Comparison of ENCODE assay signal across 13 mouse cellular contexts in genomic region chr2:118638686-118639085, GRCm38 (mm10). TPM values are rescaled to one million over a fixed set of nuclear protein-coding genes. Genes with fewer than 3 reads are reported as not detected.
DNase-seq lines count a peak whose midpoint lies in the region; ATAC-seq and TF ChIP-seq lines count a peak whose summit lies in the region.
"Had no signal": no experiment of that assay in that cellular context is flagged by ENCODE, and none has a peak within 500 bp of the region (broad histone marks: within the 10 kb centered on the region; RNA-seq: fewer than 3 reads in every experiment).

No protein-coding gene starts in this region.

- no peak overlapping the region for H3K4me3 ChIP-seq in heart, embryonic 10.5 days
- no peak overlapping the region for H3K4me3 ChIP-seq in hindbrain, embryonic 15.5 days
- H3K4me3 ChIP-seq in hindbrain, embryonic 11.5 days (ENCODE audit: low read depth, low read length) = no peak overlapping the region
- no peak overlapping the region for H3K4me3 ChIP-seq in midbrain, embryonic 15.5 days
- no peak overlapping the region for H3K4me3 ChIP-seq in midbrain, postnatal 0 days (ENCODE audit: low read depth, low read length)
- H3K4me3 ChIP-seq in midbrain, embryonic 16.5 days (ENCODE audit: low read depth, low read length) = no peak overlapping the region
- H3K4me3 ChIP-seq: embryonic facial prominence, embryonic 10.5 days; forebrain, embryonic 15.5 days; hindbrain, embryonic 12.5 days; limb, embryonic 13.5 days had no signal

- H3K9ac ChIP-seq in hindbrain, embryonic 15.5 days = no peak overlapping the region
- no peak overlapping the region for H3K9ac ChIP-seq in hindbrain, embryonic 11.5 days (ENCODE audit: low read depth, low read length)
- H3K9ac ChIP-seq in midbrain, embryonic 15.5 days = no peak overlapping the region
- H3K9ac ChIP-seq in midbrain, postnatal 0 days (replicated peaks; ENCODE audit: low read length, poor library complexity, severe bottlenecking) = no peak overlapping the region
- no peak overlapping the region for H3K9ac ChIP-seq in midbrain, embryonic 16.5 days (ENCODE audit: low read depth, low read length)
- H3K9ac ChIP-seq: forebrain, embryonic 15.5 days; hindbrain, embryonic 12.5 days; limb, embryonic 13.5 days; liver, embryonic 14.5 days had no signal

- 84% methylated on average over 8 of the region's 8 CpGs for WGBS in heart, embryonic 10.5 days
- 95% methylated on average over 8 of the region's 8 CpGs for WGBS in hindbrain, embryonic 15.5 days
- 97% methylated on average over 8 of the region's 8 CpGs for WGBS in hindbrain, embryonic 11.5 days
- WGBS in midbrain, embryonic 15.5 days = 94% methylated on average over 8 of the region's 8 CpGs
- 92% methylated on average over 8 of the region's 8 CpGs for WGBS in midbrain, postnatal 0 days
- 95% methylated on average over 8 of the region's 8 CpGs for WGBS in midbrain, embryonic 16.5 days

- H3K36me3 ChIP-seq in heart, embryonic 10.5 days = peaks cover 96% of the 10 kb centered on the region
- H3K36me3 ChIP-seq in hindbrain, embryonic 15.5 days = no peaks in the 10 kb centered on the region
- peaks cover 6% of the 10 kb centered on the region; the same call in 1 of the 2 replicates for H3K36me3 ChIP-seq in hindbrain, embryonic 11.5 days (ENCODE audit: control insufficient read depth, insufficient read depth, low read length)
- H3K36me3 ChIP-seq in midbrain, embryonic 15.5 days (replicated peaks) = no peaks in the 10 kb centered on the region
- no peaks in the 10 kb centered on the region for H3K36me3 ChIP-seq in midbrain, postnatal 0 days (ENCODE audit: insufficient read depth, low read length)
- no peaks in the 10 kb centered on the region for H3K36me3 ChIP-seq in midbrain, embryonic 16.5 days (ENCODE audit: control insufficient read depth, insufficient read depth, low read length)

- H3K4me1 ChIP-seq in heart, embryonic 10.5 days = peaks cover 7% of the 10 kb centered on the region; the same call in 1 of the 2 replicates
- H3K4me1 ChIP-seq in hindbrain, embryonic 15.5 days (replicated peaks) = no peaks in the 10 kb centered on the region
- H3K4me1 ChIP-seq in hindbrain, embryonic 11.5 days (replicated peaks; ENCODE audit: control insufficient read depth, insufficient read depth, low read length) = no peaks in the 10 kb centered on the region
- H3K4me1 ChIP-seq in midbrain, embryonic 15.5 days = no peaks in the 10 kb centered on the region
- H3K4me1 ChIP-seq in midbrain, postnatal 0 days (ENCODE audit: insufficient read depth, low read length) = no peaks in the 10 kb centered on the region
- no peaks in the 10 kb centered on the region; the same call in 1 of the 2 replicates for H3K4me1 ChIP-seq in midbrain, embryonic 16.5 days (ENCODE audit: control insufficient read depth, insufficient read depth, low read length)
- H3K4me1 ChIP-seq: embryonic facial prominence, embryonic 10.5 days; forebrain, embryonic 15.5 days; hindbrain, embryonic 12.5 days; limb, embryonic 13.5 days had no signal

- H3K9me3 ChIP-seq in heart, embryonic 10.5 days = no peaks in the 10 kb centered on the region
- H3K9me3 ChIP-seq in hindbrain, embryonic 15.5 days = no peaks in the 10 kb centered on the region
- H3K9me3 ChIP-seq in hindbrain, embryonic 11.5 days (ENCODE audit: control insufficient read depth, low read length) = no peaks in the 10 kb centered on the region
- no peaks in the 10 kb centered on the region for H3K9me3 ChIP-seq in midbrain, embryonic 15.5 days
- no peaks in the 10 kb centered on the region for H3K9me3 ChIP-seq in midbrain, postnatal 0 days (ENCODE audit: low read length)
- no peaks in the 10 kb centered on the region for H3K9me3 ChIP-seq in midbrain, embryonic 16.5 days (replicated peaks; ENCODE audit: control insufficient read depth, low read length, poor library complexity, severe bottlenecking)
- H3K9me3 ChIP-seq: embryonic facial prominence, embryonic 10.5 days; forebrain, embryonic 15.5 days; hindbrain, embryonic 12.5 days; limb, embryonic 13.5 days had no signal

- no peak for TF ChIP-seq CTCF in midbrain, postnatal 0 days (IDR thresholded peaks at IDR 0.05)

- ATAC-seq in hindbrain, embryonic 15.5 days (ENCODE audit: low FRiP score, low read depth) = peak; percentile 13; the same call in 1 of the 2 replicates
- no peak for ATAC-seq in hindbrain, embryonic 11.5 days (ENCODE audit: low FRiP score)
- 0 out of 2 replicates have a peak, but pooled peaks have one; percentile 33 for ATAC-seq in midbrain, embryonic 15.5 days (replicated peaks)
- ATAC-seq in midbrain, postnatal 0 days (ENCODE audit: low FRiP score) = no peak
- peak; percentile 29; the same call in 1 of the 2 replicates for ATAC-seq in midbrain, embryonic 16.5 days

- H3K4me2 ChIP-seq in hindbrain, embryonic 15.5 days = no peak overlapping the region
- no peak overlapping the region for H3K4me2 ChIP-seq in hindbrain, embryonic 11.5 days (replicated peaks; ENCODE audit: low read depth, low read length)
- no peak overlapping the region for H3K4me2 ChIP-seq in midbrain, embryonic 15.5 days
- H3K4me2 ChIP-seq in midbrain, postnatal 0 days (ENCODE audit: low read depth, low read length, poor library complexity, severe bottlenecking) = no peak overlapping the region
- no peak overlapping the region for H3K4me2 ChIP-seq in midbrain, embryonic 16.5 days (ENCODE audit: low read length)
- H3K4me2 ChIP-seq: forebrain, embryonic 15.5 days; hindbrain, embryonic 12.5 days; limb, embryonic 13.5 days had no signal

- H3K27ac ChIP-seq in heart, embryonic 10.5 days = no peak overlapping the region
- no peak overlapping the region for H3K27ac ChIP-seq in hindbrain, embryonic 15.5 days (replicated peaks)
- no peak overlapping the region for H3K27ac ChIP-seq in hindbrain, embryonic 11.5 days (ENCODE audit: low read depth, low read length)
- no peak overlapping the region for H3K27ac ChIP-seq in midbrain, embryonic 15.5 days
- no peak overlapping the region for H3K27ac ChIP-seq in midbrain, postnatal 0 days (ENCODE audit: low read depth, low read length)
- H3K27ac ChIP-seq in midbrain, embryonic 16.5 days (ENCODE audit: low read length) = no peak overlapping the region
- H3K27ac ChIP-seq: embryonic facial prominence, embryonic 10.5 days; forebrain, embryonic 15.5 days; hindbrain, embryonic 12.5 days; limb, embryonic 13.5 days; liver, embryonic 14.5 days had no signal

- DNase-seq in heart, adult 9 months (ENCODE audit: low spot score in 2 of 2) = peak; percentile 18 to 26
- no peak for DNase-seq in heart, embryonic 10.5 days (ENCODE audit: low spot score)
- DNase-seq in hindbrain, embryonic 11.5 days (ENCODE audit: low spot score) = no peak
- no peak for DNase-seq in midbrain, postnatal 0 days (ENCODE audit: low spot score)

- H3K27me3 ChIP-seq in heart, embryonic 10.5 days (ENCODE audit: insufficient read depth, poor library complexity, severe bottlenecking) = no peaks in the 10 kb centered on the region
- H3K27me3 ChIP-seq in hindbrain, embryonic 15.5 days = no peaks in the 10 kb centered on the region
- H3K27me3 ChIP-seq in hindbrain, embryonic 11.5 days (ENCODE audit: control insufficient read depth, insufficient read depth, low read length) = no peaks in the 10 kb centered on the region
- H3K27me3 ChIP-seq in midbrain, embryonic 15.5 days (replicated peaks) = no peaks in the 10 kb centered on the region
- H3K27me3 ChIP-seq in midbrain, postnatal 0 days (ENCODE audit: insufficient read depth, low read length) = no peaks in the 10 kb centered on the region
- H3K27me3 ChIP-seq in midbrain, embryonic 16.5 days (ENCODE audit: control insufficient read depth, insufficient read depth, low read depth, low read length) = no peaks in the 10 kb centered on the region
- H3K27me3 ChIP-seq: forebrain, embryonic 15.5 days; hindbrain, embryonic 12.5 days; limb, embryonic 13.5 days had no signal

RNA-seq across cellular contexts. Expression of gene Pak6, which starts 24.4 kb away (rescaled TPM):
- polyA plus RNA-seq in heart, embryonic 10.5 days (2016; fragmentation: Nextera tagmentation; extraction: Ambion mirVana) = 1.7 and 4.1 TPM in 2 replicates
- polyA plus RNA-seq in hindbrain, embryonic 15.5 days (2015; fragmentation: Nextera tagmentation; extraction: Ambion mirVana) = 46.9 and 48.6 TPM in 2 replicates
- polyA plus RNA-seq in hindbrain, embryonic 11.5 days (2014; fragmentation: Nextera tagmentation; extraction: Ambion mirVana) = 1.5 and 2.0 TPM in 2 replicates
- polyA plus RNA-seq in midbrain, embryonic 15.5 days (2015; fragmentation: Nextera tagmentation; extraction: Ambion mirVana) = 67.8 and 69.1 TPM in 2 replicates
- 107 and 120 TPM in 2 replicates for total RNA-seq in midbrain, postnatal 0 days (2014; rRNA removed)
- 65.5 and 66.1 TPM in 2 replicates for polyA plus RNA-seq in midbrain, postnatal 0 days (2015; fragmentation: Nextera tagmentation; extraction: Ambion mirVana)
- 62.7 and 65.5 TPM in 2 replicates for polyA plus RNA-seq in midbrain, embryonic 16.5 days (2015; fragmentation: Nextera tagmentation; extraction: Ambion mirVana)
- total RNA-seq: gastrocnemius, adult 8-10 months had no signal

RNA-seq across cellular contexts. Expression of gene Bub1b, which starts 40.7 kb away (rescaled TPM):
- polyA plus RNA-seq in heart, embryonic 10.5 days (2016; fragmentation: Nextera tagmentation; extraction: Ambion mirVana) = 101 and 104 TPM in 2 replicates
- 15.3 and 19.0 TPM in 2 replicates for polyA plus RNA-seq in hindbrain, embryonic 15.5 days (2015; fragmentation: Nextera tagmentation; extraction: Ambion mirVana)
- 80.6 and 100.0 TPM in 2 replicates for polyA plus RNA-seq in hindbrain, embryonic 11.5 days (2014; fragmentation: Nextera tagmentation; extraction: Ambion mirVana)
- polyA plus RNA-seq in midbrain, embryonic 15.5 days (2015; fragmentation: Nextera tagmentation; extraction: Ambion mirVana) = 10.7 and 15.0 TPM in 2 replicates
- total RNA-seq in midbrain, postnatal 0 days (2014; rRNA removed) = 7.4 and 8.9 TPM in 2 replicates
- polyA plus RNA-seq in midbrain, postnatal 0 days (2015; fragmentation: Nextera tagmentation; extraction: Ambion mirVana) = 3.0 and 4.2 TPM in 2 replicates
- 7.0 and 8.8 TPM in 2 replicates for polyA plus RNA-seq in midbrain, embryonic 16.5 days (2015; fragmentation: Nextera tagmentation; extraction: Ambion mirVana)

Comparison
In these comparisons a context has a peak if more than half of its experiments do, and no peak if none do; other contexts are left out.
1. DNase-seq: peak in heart, adult 9 months (2 of 2); none in heart, embryonic 10.5 days (single experiment), hindbrain, embryonic 11.5 days (single experiment) and midbrain, postnatal 0 days (single experiment).
2. ATAC-seq: peak in hindbrain, embryonic 15.5 days (single experiment), midbrain, embryonic 15.5 days (single experiment) and midbrain, embryonic 16.5 days (single experiment); none in hindbrain, embryonic 11.5 days (single experiment) and midbrain, postnatal 0 days (single experiment).